Mouse (Mus musculus) left cerebral cortex, postnatal 25 days (tissue): ENCODE results near the gene Grik4. TPM values are rescaled to one million over a fixed set of nuclear protein-coding genes. Genes with fewer than 3 reads are reported as not detected.

ENCODE experiments used
- DNase-seq, 2 experiments: peaks; one replicate each; pipeline ENCODE4 v3.0.0; 2022; ENCODE audit warnings: low spot score in 2 of 2, mixed read lengths in 1 of 2
- intact Hi-C: fragments of 180-260 bp; cut with DNase I; formaldehyde crosslinking; loops from one replicate; pipeline ENCODE4 v1.15.1; 2025
- total RNA-seq, 2 experiments: library from RNA; stranded (reverse); gene quantifications; 2 replicates each; pipeline ENCODE4 v1.2.3; 2021

The Grik4 gene
- total RNA-seq, 2 experiments from 2014 or later, result 17.7 to 18.5 TPM

- intact Hi-C loops, result no loop called here
Measured at GRCm38 (mm10) chr9:42865036-42865829, 79.1 kb downstream of the Grik4 start.

GRCm38 (mm10) chr9:42863360-42863759 is 80.9 kb downstream of the Grik4 start:
- DNase-seq, result no peak
- intact Hi-C loops, result no loop called here

More at GRCm38 (mm10) chr9:42865036-42865829, 79.1 kb downstream of the Grik4 start:
- no peak for DNase-seq

- DNase-seq, result no peak
- intact Hi-C loops, result no loop called here
Measured at GRCm38 (mm10) chr9:42861711-42862110, 82.6 kb downstream of the Grik4 start.

GRCm38 (mm10) chr9:42861238-42861637 is 83.1 kb downstream of the Grik4 start:
- intact Hi-C loops, result no loop called here
- DNase-seq, result no peak

- intact Hi-C loops, result no loop called here
- no peak for DNase-seq
Measured at GRCm38 (mm10) chr9:42859959-42860794, 84.1 kb downstream of the Grik4 start.

GRCm38 (mm10) chr9:42858998-42859690 is 85.1 kb downstream of the Grik4 start:
- DNase-seq, result no peak
- intact Hi-C loops, result no loop called here

GRCm38 (mm10) chr9:42858576-42858975 is 85.7 kb downstream of the Grik4 start:
- intact Hi-C loops, result no loop called here
- DNase-seq, result no peak

- intact Hi-C loops, result no loop called here
- DNase-seq, result no peak
Measured at GRCm38 (mm10) chr9:42857756-42858155, 86.5 kb downstream of the Grik4 start.

GRCm38 (mm10) chr9:42853077-42853476 is 91.2 kb downstream of the Grik4 start:
- intact Hi-C loops, result no loop called here
- no peak for DNase-seq

GRCm38 (mm10) chr9:42850063-42850462 is 94.2 kb downstream of the Grik4 start:
- DNase-seq, result no peak
- intact Hi-C loops, result no loop called here

GRCm38 (mm10) chr9:42848061-42848460 is 96.2 kb downstream of the Grik4 start:
- intact Hi-C loops, result no loop called here
- no peak for DNase-seq

- peak; percentile 39 to 74 for DNase-seq
- intact Hi-C loops, result no loop called here
Measured at GRCm38 (mm10) chr9:42846676-42847425, 97.4 kb downstream of the Grik4 start.

GRCm38 (mm10) chr9:42846139-42846538 is 98.2 kb downstream of the Grik4 start:
- intact Hi-C loops, result no loop called here
- peak in 1 of 2 experiments; percentile 6 for DNase-seq

GRCm38 (mm10) chr9:42844301-42844700 is 100.0 kb downstream of the Grik4 start:
- intact Hi-C loops, result no loop called here
- DNase-seq, result no peak

- DNase-seq, result no peak
- intact Hi-C loops, result no loop called here
Measured at GRCm38 (mm10) chr9:42838299-42838698, 106.0 kb downstream of the Grik4 start.

- intact Hi-C loops, result no loop called here
Measured at GRCm38 (mm10) chr9:42837498-42837897, 106.8 kb downstream of the Grik4 start.

GRCm38 (mm10) chr9:42831558-42831957 is 112.7 kb downstream of the Grik4 start:
- intact Hi-C loops, result no loop called here
- DNase-seq, result no peak

More at GRCm38 (mm10) chr9:42837498-42837897, 106.8 kb downstream of the Grik4 start:
- no peak for DNase-seq

GRCm38 (mm10) chr9:42819247-42819646 is 125.0 kb downstream of the Grik4 start:
- no peak for DNase-seq
- intact Hi-C loops, result no loop called here

- DNase-seq, result no peak
- intact Hi-C loops, result no loop called here
Measured at GRCm38 (mm10) chr9:42816815-42817214, 127.5 kb downstream of the Grik4 start.
